Mouse (Mus musculus) CH12.LX (cell line): Measurements from ENCODE around the gene Ccdc172. TPM values are rescaled to one million over a fixed set of nuclear protein-coding genes. Genes with fewer than 3 reads are reported as not detected.
A peak's percentile ranks its signal among the peaks of the same experiment; 100 is the strongest.

Experiments used
- DNase-seq: peaks from one replicate; pipeline ENCODE4 v3.0.0-alpha.2; 2013; ENCODE audit errors: extremely low read depth
- H3K27ac ChIP-seq: 2 replicates; pipeline ENCODE4 v1.5.1; 2012; ENCODE audit warnings: low read depth, mild to moderate bottlenecking, control low read depth, moderate library complexity; ENCODE audit not compliant: insufficient read depth
- H3K27me3 ChIP-seq: replicated peaks from 2 replicates; pipeline ENCODE3; 2012; ENCODE audit warnings: inconsistent platforms
- H3K36me3 ChIP-seq, 2 experiments: replicated peaks in 1 of 2; 2 replicates each; pipeline versions ENCODE3 to v1.6.1; 2012; ENCODE audit warnings: inconsistent platforms in 1 of 2, low read length in 1 of 2, mild to moderate bottlenecking in 1 of 2, mixed read lengths in 1 of 2, moderate library complexity in 1 of 2; ENCODE audit not compliant: control insufficient read depth in 1 of 2, insufficient read depth in 1 of 2
- H3K4me1 ChIP-seq, 2 experiments: 2 replicates each; pipeline ENCODE4 v1.6.1; 2012; ENCODE audit warnings: inconsistent platforms in 1 of 2, moderate library complexity in 1 of 2; ENCODE audit not compliant: insufficient read depth in 2 of 2, control insufficient read depth in 1 of 2
- H3K4me2 ChIP-seq: 2 replicates; pipeline ENCODE4 v1.6.1; 2012; ENCODE audit warnings: low read depth, mild to moderate bottlenecking, control low read depth; ENCODE audit not compliant: poor library complexity, insufficient read depth, severe bottlenecking
- H3K4me3 ChIP-seq, 3 experiments: fragments of 150-350 bp in 1 of 3; sonication (generic) in 1 of 3; replicated peaks in 1 of 3; 2 replicates each; pipeline versions ENCODE3 to v1.5.1; 2011 to 2012; ENCODE audit warnings: low read depth in 2 of 3, low read length in 2 of 3, mild to moderate bottlenecking in 2 of 3, moderate library complexity in 2 of 3, control low read depth in 1 of 3, improper control_type of control experiment in 1 of 3, inconsistent platforms in 1 of 3, mixed read lengths in 1 of 3; ENCODE audit not compliant: poor library complexity in 1 of 3
- H3K79me2 ChIP-seq: replicated peaks from 2 replicates; pipeline ENCODE4 v1.6.1; 2012; ENCODE audit warnings: mild to moderate bottlenecking, moderate library complexity; ENCODE audit not compliant: control insufficient read depth, poor library complexity, insufficient read depth, severe bottlenecking; ENCODE audit errors: extremely low read depth
- H3K9ac ChIP-seq: 2 replicates; pipeline ENCODE4 v1.6.1; 2012; ENCODE audit warnings: low read depth, mild to moderate bottlenecking, control low read depth, moderate library complexity; ENCODE audit not compliant: insufficient read depth
- H3K9me3 ChIP-seq: replicated peaks from 2 replicates; pipeline ENCODE3; 2012; ENCODE audit warnings: low read length, inconsistent platforms, mixed read lengths
- CHD1 ChIP-seq: IDR thresholded peaks from 2 replicates; pipeline ENCODE4 v1.6.1; 2012; ENCODE audit warnings: low read depth, low read length, improper control_type of control experiment, inconsistent platforms
- CHD2 ChIP-seq: IDR thresholded peaks from 2 replicates; pipeline ENCODE4 v1.6.1; 2011; ENCODE audit warnings: low read length, improper control_type of control experiment
- CTCF ChIP-seq, 2 experiments: IDR thresholded peaks in 1 of 2; conservative IDR thresholded peaks in 1 of 2; 2 replicates each; pipeline ENCODE4 v1.5.1; 2011 to 2012; ENCODE audit warnings: low read depth in 2 of 2, low read length in 2 of 2, improper control_type of control experiment in 1 of 2, inconsistent platforms in 1 of 2, mild to moderate bottlenecking in 1 of 2, moderate library complexity in 1 of 2
- ELF1 ChIP-seq: IDR thresholded peaks from 2 replicates; pipeline ENCODE4 v1.6.1; 2014; ENCODE audit warnings: low read depth, mild to moderate bottlenecking, inconsistent platforms, low read length, improper control_type of control experiment
- ETS1 ChIP-seq: conservative IDR thresholded peaks from 2 replicates; pipeline ENCODE4 v1.6.1; 2012; ENCODE audit warnings: low read depth, mild to moderate bottlenecking, inconsistent platforms, low read length, improper control_type of control experiment, moderate library complexity
- IRF4 ChIP-seq: IDR thresholded peaks from 2 replicates; pipeline ENCODE4 v1.6.1; 2014; ENCODE audit warnings: low read depth, mild to moderate bottlenecking, inconsistent platforms, low read length, improper control_type of control experiment
- JUND ChIP-seq: conservative IDR thresholded peaks from 2 replicates; pipeline ENCODE4 v1.6.1; 2011; ENCODE audit warnings: low read depth, low read length, improper control_type of control experiment
- KAT2A ChIP-seq: IDR thresholded peaks from 2 replicates; pipeline ENCODE4 v1.6.1; 2012; ENCODE audit warnings: low read length, improper control_type of control experiment, inconsistent platforms; ENCODE audit not compliant: insufficient replicate concordance
- MAFK ChIP-seq: IDR thresholded peaks from 2 replicates; pipeline ENCODE4 v1.6.1; 2011; ENCODE audit warnings: low read length, improper control_type of control experiment; ENCODE audit not compliant: insufficient replicate concordance
- MAZ ChIP-seq: IDR thresholded peaks from 2 replicates; pipeline ENCODE4 v1.6.1; 2012; ENCODE audit warnings: low read depth, mild to moderate bottlenecking, inconsistent platforms, low read length, improper control_type of control experiment, moderate library complexity
- MXI1 ChIP-seq: IDR thresholded peaks from 2 replicates; pipeline ENCODE4 v1.6.1; 2011; ENCODE audit warnings: mild to moderate bottlenecking, low read depth, low read length, improper control_type of control experiment
- NELFE ChIP-seq: IDR thresholded peaks from 2 replicates; pipeline ENCODE4 v1.6.1; 2011; ENCODE audit warnings: low read depth, low read length, improper control_type of control experiment
- PAX5 ChIP-seq: IDR thresholded peaks from 2 replicates; pipeline ENCODE4 v1.6.1; 2012; ENCODE audit warnings: low read length, inconsistent platforms, mixed read lengths
- RAD21 ChIP-seq: IDR thresholded peaks from 2 replicates; pipeline ENCODE4 v1.6.1; 2011; ENCODE audit warnings: low read depth, mild to moderate bottlenecking, low read length, improper control_type of control experiment, moderate library complexity
- SMC3 ChIP-seq: IDR thresholded peaks from 2 replicates; pipeline ENCODE4 v1.6.1; 2011; ENCODE audit warnings: low read depth, low read length, improper control_type of control experiment
- TBP ChIP-seq: conservative IDR thresholded peaks from 2 replicates; pipeline ENCODE4 v1.6.1; 2011; ENCODE audit warnings: low read depth, low read length, improper control_type of control experiment
- UBTF ChIP-seq: IDR thresholded peaks from 2 replicates; pipeline ENCODE4 v1.6.1; 2012; ENCODE audit warnings: low read depth, mild to moderate bottlenecking, inconsistent platforms, low read length, improper control_type of control experiment, moderate library complexity
- USF1 ChIP-seq: IDR thresholded peaks from 2 replicates; pipeline ENCODE4 v1.6.1; 2014; ENCODE audit warnings: low read depth, mild to moderate bottlenecking, inconsistent platforms, low read length, improper control_type of control experiment
- ZC3H11A ChIP-seq: IDR thresholded peaks from 2 replicates; pipeline ENCODE4 v1.6.1; 2012; ENCODE audit warnings: low read depth, mild to moderate bottlenecking, inconsistent platforms, low read length, improper control_type of control experiment
- ZKSCAN1 ChIP-seq: IDR thresholded peaks from 2 replicates; pipeline ENCODE4 v1.6.1; 2012; ENCODE audit warnings: low read depth, inconsistent platforms, low read length, improper control_type of control experiment, borderline replicate concordance
- ZMIZ1 ChIP-seq: IDR thresholded peaks from 2 replicates; pipeline ENCODE4 v1.6.1; 2012; ENCODE audit warnings: low read depth, mild to moderate bottlenecking, inconsistent platforms, low read length, improper control_type of control experiment
- ZNF384 ChIP-seq: IDR thresholded peaks from 2 replicates; pipeline ENCODE4 v1.6.1; 2012; ENCODE audit warnings: low read depth, low read length, improper control_type of control experiment, inconsistent platforms
- dilution Hi-C: fragments of 300-500 bp; cut with MboI; formaldehyde crosslinking; loops from 2 replicates; pipeline ENCODE4 v1.14.3; 2020; ENCODE audit warnings: low sequenced_read_pairs; ENCODE audit not compliant: extremely low pct_unique_long_range_greater_than_20kb, extremely low pct_ligation_motif_present
- in situ Hi-C: fragments of 300-500 bp; cut with MboI; formaldehyde crosslinking; loops from 3 replicates; pipeline ENCODE4 v1.14.3; 2019; ENCODE audit warnings: low sequenced_read_pairs, low pct_ligation_motif_present, low pct_unique_long_range_greater_than_20kb, mixed read lengths
- polyA plus RNA-seq: library from polyadenylated mRNA; unstranded; fragments of >175 nt; gene quantifications from 2 replicates; pipeline ENCODE4 v1.2.1, GENCODE M21; 2012; ENCODE audit warnings: low read depth; ENCODE audit not compliant: insufficient read length
- total RNA-seq, 2 experiments: library from RNA; depleted of rRNA; stranded (reverse); fragments of 300-350 nt in 1 of 2; fragments of >200 nt in 1 of 2; gene quantifications; 2 replicates each; pipeline ENCODE4 v1.2.3; 2012 to 2014

Gene Ccdc172
- total and polyA plus RNA-seq, 3 experiments: not detected

DNA sequence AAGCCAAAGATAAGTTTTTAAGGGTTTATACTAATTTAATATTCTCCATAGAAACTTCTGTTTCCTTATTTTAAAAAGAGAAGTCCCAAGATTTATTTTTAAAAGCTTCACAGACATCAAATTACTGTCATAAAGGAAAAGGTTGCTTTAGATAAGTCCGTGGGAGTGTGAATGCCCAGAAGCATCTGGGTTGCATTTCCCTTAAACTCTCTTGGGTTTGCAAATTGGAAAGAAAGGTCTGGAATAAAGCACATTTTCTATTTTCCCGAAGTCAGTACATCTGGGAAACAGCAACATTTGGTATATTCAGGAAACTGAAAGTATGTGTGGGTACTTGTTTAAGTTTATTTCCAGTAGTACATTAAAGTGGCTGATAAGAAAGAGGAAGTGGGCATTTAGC, 43.5 kb upstream of the Ccdc172 start:
- Histone ChIP-seq H3K4me3 (no peak overlapping the region), H3K9ac (no peak overlapping the region), H3K4me1 (peaks cover 0 to 6% of the 10 kb centered on the region in 2 experiments; a peak in 2 of 4 replicates), H3K27ac (no peak overlapping the region), H3K27me3 (no peaks in the 10 kb centered on the region), H3K36me3 (no peaks in the 10 kb centered on the region), H3K79me2 (no peaks in the 10 kb centered on the region), H3K4me2 (no peak overlapping the region), H3K9me3 (peaks cover 10% of the 10 kb centered on the region)
- no peak for DNase-seq
- no peak for TF ChIP-seq UBTF
- peak; percentile 20; the same call in 1 of the 2 replicates for TF ChIP-seq IRF4
- TF ChIP-seq ZMIZ1: no peak
- TF ChIP-seq ZKSCAN1: no peak
- TF ChIP-seq SMC3: no peak
- in situ Hi-C loops (loop anchor here (25.0 kb wide), 1 partner anchor 406 kb away; no protein-coding TSS in a partner anchor), dilution Hi-C loops (no loop called here)

- TF ChIP-seq TBP (no peak), UBTF (no peak), MXI1 (no peak), SMC3 (peak; percentile 91), NELFE (no peak), MAFK (no peak), ZNF384 (no peak), ZMIZ1 (no peak), CHD2 (no peak), CTCF (conservative IDR thresholded peaks at IDR 0.05 in 1 of 2, IDR thresholded peaks at IDR 0.05 in 1 of 2; ENCODE audit: low read depth in 2 of 2, low read length in 2 of 2) (peak; percentile 68 to 86), JUND (no peak), MAZ (no peak), ZC3H11A (peak; percentile 73), KAT2A (no peak), PAX5 (no peak), USF1 (no peak), RAD21 (peak; percentile 89), ELF1 (no peak), ZKSCAN1 (no peak), ETS1 (no peak), IRF4 (0 out of 2 replicates have a peak, but pooled peaks have one; percentile 20), CHD1 (no peak)
- in situ Hi-C loops (loop anchor here (25.0 kb wide), 1 partner anchor 407 kb away; no protein-coding TSS in a partner anchor), dilution Hi-C loops (no loop called here)
- H3K4me1 ChIP-seq: peaks cover 0 to 6% of the 10 kb centered on the region in 2 experiments; a peak in 2 of 4 replicates
- peak; percentile 78 for DNase-seq
- H3K27me3 ChIP-seq: no peaks in the 10 kb centered on the region
- H3K9me3 ChIP-seq: peaks cover 12% of the 10 kb centered on the region
- no peak overlapping the region for H3K9ac ChIP-seq
- H3K27ac ChIP-seq: no peak overlapping the region
- no peaks in the 10 kb centered on the region for H3K36me3 ChIP-seq
- no peak overlapping the region for H3K4me2 ChIP-seq
- H3K79me2 ChIP-seq: no peaks in the 10 kb centered on the region
- H3K4me3 ChIP-seq: no peak overlapping the region
These were observed 42.4 kb upstream of the Ccdc172 start for GRCm38 (mm10) chr19:58469421-58469820.
